Mouse (Mus musculus): ENCODE results near the gene Enpep. TPM values are rescaled to one million over a fixed set of nuclear protein-coding genes. Genes with fewer than 3 reads are reported as not detected.

The Enpep gene
- polyA plus RNA-seq, 1 experiment from 2014 or later, result 1.7 TPM

- no peak for ATAC-seq (ENCODE audit: low read depth)
- Histone ChIP-seq H3K9ac (replicated peaks; ENCODE audit: low read depth, low read length) (no peak overlapping the region), H3K4me1 (ENCODE audit: control insufficient read depth, insufficient read depth, low read length) (no peaks in the 10 kb centered on the region), H3K4me2 (ENCODE audit: low read depth, low read length) (no peak overlapping the region), H3K4me3 (ENCODE audit: low read depth, low read length) (no peak overlapping the region), H3K9me3 (ENCODE audit: control insufficient read depth, low read length) (no peaks in the 10 kb centered on the region), H3K36me3 (ENCODE audit: control insufficient read depth, insufficient read depth, low read length) (no peaks in the 10 kb centered on the region), H3K27ac (ENCODE audit: low read depth, low read length) (no peak overlapping the region), H3K27me3 (ENCODE audit: control insufficient read depth, insufficient read depth, low read length) (no peaks in the 10 kb centered on the region)
- WGBS, result 13% methylated on average over 3 of the region's 3 CpGs
Observed at GRCm38 (mm10) chr3:129303941-129304340, 28.6 kb downstream of the Enpep start.

GRCm38 (mm10) chr3:129299874-129300273 lies 32.6 kb downstream of the Enpep start:
- H3K36me3 ChIP-seq (ENCODE audit: control insufficient read depth, insufficient read depth, low read length), result no peaks in the 10 kb centered on the region
- no peaks in the 10 kb centered on the region for H3K9me3 ChIP-seq (ENCODE audit: control insufficient read depth, low read length)
- WGBS, result 79% methylated on average over 1 of the region's 1 CpGs
- no peaks in the 10 kb centered on the region for H3K4me1 ChIP-seq (ENCODE audit: control insufficient read depth, insufficient read depth, low read length)
- H3K9ac ChIP-seq (replicated peaks; ENCODE audit: low read depth, low read length), result no peak overlapping the region
- no peak overlapping the region for H3K4me2 ChIP-seq (ENCODE audit: low read depth, low read length)
- no peaks in the 10 kb centered on the region for H3K27me3 ChIP-seq (ENCODE audit: control insufficient read depth, insufficient read depth, low read length)
- H3K4me3 ChIP-seq (ENCODE audit: low read depth, low read length), result no peak overlapping the region
- ATAC-seq (ENCODE audit: low read depth), result peak; percentile 31; the same call in 1 of the 2 replicates
- no peak overlapping the region for H3K27ac ChIP-seq (ENCODE audit: low read depth, low read length)

GRCm38 (mm10) chr3:129298606-129299005 lies 33.9 kb downstream of the Enpep start:
- no peak for ATAC-seq (ENCODE audit: low read depth)
- Histone ChIP-seq H3K36me3 (ENCODE audit: control insufficient read depth, insufficient read depth, low read length) (no peaks in the 10 kb centered on the region), H3K4me3 (ENCODE audit: low read depth, low read length) (no peak overlapping the region), H3K9me3 (ENCODE audit: control insufficient read depth, low read length) (no peaks in the 10 kb centered on the region), H3K27ac (ENCODE audit: low read depth, low read length) (no peak overlapping the region), H3K9ac (replicated peaks; ENCODE audit: low read depth, low read length) (no peak overlapping the region), H3K4me1 (ENCODE audit: control insufficient read depth, insufficient read depth, low read length) (no peaks in the 10 kb centered on the region), H3K4me2 (ENCODE audit: low read depth, low read length) (no peak overlapping the region), H3K27me3 (ENCODE audit: control insufficient read depth, insufficient read depth, low read length) (no peaks in the 10 kb centered on the region)
- WGBS, result 88% methylated on average over 8 of the region's 8 CpGs

GRCm38 (mm10) chr3:129296994-129297393 lies 35.5 kb downstream of the Enpep start:
- no peak overlapping the region for H3K4me3 ChIP-seq (ENCODE audit: low read depth, low read length)
- H3K4me2 ChIP-seq (ENCODE audit: low read depth, low read length), result no peak overlapping the region
- no peak overlapping the region for H3K9ac ChIP-seq (replicated peaks; ENCODE audit: low read depth, low read length)
- no peak for ATAC-seq (ENCODE audit: low read depth)
- H3K27ac ChIP-seq (ENCODE audit: low read depth, low read length), result no peak overlapping the region
- WGBS, result 85% methylated on average over 5 of the region's 5 CpGs
- H3K4me1 ChIP-seq (ENCODE audit: control insufficient read depth, insufficient read depth, low read length), result no peaks in the 10 kb centered on the region
- H3K36me3 ChIP-seq (ENCODE audit: control insufficient read depth, insufficient read depth, low read length), result no peaks in the 10 kb centered on the region
- H3K9me3 ChIP-seq (ENCODE audit: control insufficient read depth, low read length), result no peaks in the 10 kb centered on the region
- H3K27me3 ChIP-seq (ENCODE audit: control insufficient read depth, insufficient read depth, low read length), result no peaks in the 10 kb centered on the region

- no peaks in the 10 kb centered on the region for H3K4me1 ChIP-seq (ENCODE audit: control insufficient read depth, insufficient read depth, low read length)
- H3K9me3 ChIP-seq (ENCODE audit: control insufficient read depth, low read length), result no peaks in the 10 kb centered on the region
- no peaks in the 10 kb centered on the region for H3K36me3 ChIP-seq (ENCODE audit: control insufficient read depth, insufficient read depth, low read length)
- no peaks in the 10 kb centered on the region for H3K27me3 ChIP-seq (ENCODE audit: control insufficient read depth, insufficient read depth, low read length)
- no peak overlapping the region for H3K9ac ChIP-seq (replicated peaks; ENCODE audit: low read depth, low read length)
- WGBS, result 56% methylated on average over 2 of the region's 2 CpGs
- H3K4me2 ChIP-seq (ENCODE audit: low read depth, low read length), result no peak overlapping the region
- H3K27ac ChIP-seq (ENCODE audit: low read depth, low read length), result no peak overlapping the region
- H3K4me3 ChIP-seq (ENCODE audit: low read depth, low read length), result no peak overlapping the region
- ATAC-seq (ENCODE audit: low read depth), result no peak
Observed at GRCm38 (mm10) chr3:129295883-129296282, 36.6 kb downstream of the Enpep start.

- H3K4me2 ChIP-seq (ENCODE audit: low read depth, low read length), result no peak overlapping the region
- H3K4me1 ChIP-seq (ENCODE audit: control insufficient read depth, insufficient read depth, low read length), result no peaks in the 10 kb centered on the region
- ATAC-seq (ENCODE audit: low read depth), result no peak
- no peaks in the 10 kb centered on the region for H3K27me3 ChIP-seq (ENCODE audit: control insufficient read depth, insufficient read depth, low read length)
- no peaks in the 10 kb centered on the region for H3K9me3 ChIP-seq (ENCODE audit: control insufficient read depth, low read length)
- no peaks in the 10 kb centered on the region for H3K36me3 ChIP-seq (ENCODE audit: control insufficient read depth, insufficient read depth, low read length)
- H3K9ac ChIP-seq (replicated peaks; ENCODE audit: low read depth, low read length), result no peak overlapping the region
- no peak overlapping the region for H3K27ac ChIP-seq (ENCODE audit: low read depth, low read length)
- H3K4me3 ChIP-seq (ENCODE audit: low read depth, low read length), result no peak overlapping the region
- 81% methylated on average over 8 of the region's 8 CpGs for WGBS
Observed at GRCm38 (mm10) chr3:129289536-129289935, 43.0 kb downstream of the Enpep start.

GRCm38 (mm10) chr3:129287140-129287539 lies 45.4 kb downstream of the Enpep start:
- 88% methylated on average over 8 of the region's 8 CpGs for WGBS

GRCm38 (mm10) chr3:129286426-129286825 lies 46.1 kb downstream of the Enpep start:
- Histone ChIP-seq H3K9ac (replicated peaks; ENCODE audit: low read depth, low read length) (no peak overlapping the region), H3K4me3 (ENCODE audit: low read depth, low read length) (no peak overlapping the region), H3K4me1 (ENCODE audit: control insufficient read depth, insufficient read depth, low read length) (no peaks in the 10 kb centered on the region), H3K36me3 (ENCODE audit: control insufficient read depth, insufficient read depth, low read length) (no peaks in the 10 kb centered on the region), H3K27me3 (ENCODE audit: control insufficient read depth, insufficient read depth, low read length) (no peaks in the 10 kb centered on the region), H3K4me2 (ENCODE audit: low read depth, low read length) (no peak overlapping the region), H3K9me3 (ENCODE audit: control insufficient read depth, low read length) (no peaks in the 10 kb centered on the region), H3K27ac (ENCODE audit: low read depth, low read length) (no peak overlapping the region)
- WGBS, result 79% methylated on average over 7 of the region's 7 CpGs
- no peak for ATAC-seq (ENCODE audit: low read depth)

More at GRCm38 (mm10) chr3:129287140-129287539, 45.4 kb downstream of the Enpep start:
- H3K4me2 ChIP-seq (ENCODE audit: low read depth, low read length), result no peak overlapping the region
- no peak overlapping the region for H3K9ac ChIP-seq (replicated peaks; ENCODE audit: low read depth, low read length)
- ATAC-seq (ENCODE audit: low read depth), result no peak
- H3K4me1 ChIP-seq (ENCODE audit: control insufficient read depth, insufficient read depth, low read length), result no peaks in the 10 kb centered on the region
- H3K4me3 ChIP-seq (ENCODE audit: low read depth, low read length), result no peak overlapping the region
- no peak overlapping the region for H3K27ac ChIP-seq (ENCODE audit: low read depth, low read length)
- H3K9me3 ChIP-seq (ENCODE audit: control insufficient read depth, low read length), result no peaks in the 10 kb centered on the region
- H3K27me3 ChIP-seq (ENCODE audit: control insufficient read depth, insufficient read depth, low read length), result no peaks in the 10 kb centered on the region
- H3K36me3 ChIP-seq (ENCODE audit: control insufficient read depth, insufficient read depth, low read length), result no peaks in the 10 kb centered on the region

- Histone ChIP-seq H3K4me2 (ENCODE audit: low read depth, low read length) (no peak overlapping the region), H3K9me3 (ENCODE audit: control insufficient read depth, low read length) (no peaks in the 10 kb centered on the region), H3K27me3 (ENCODE audit: control insufficient read depth, insufficient read depth, low read length) (no peaks in the 10 kb centered on the region), H3K27ac (ENCODE audit: low read depth, low read length) (no peak overlapping the region), H3K9ac (replicated peaks; ENCODE audit: low read depth, low read length) (no peak overlapping the region), H3K36me3 (ENCODE audit: control insufficient read depth, insufficient read depth, low read length) (no peaks in the 10 kb centered on the region), H3K4me1 (ENCODE audit: control insufficient read depth, insufficient read depth, low read length) (no peaks in the 10 kb centered on the region), H3K4me3 (ENCODE audit: low read depth, low read length) (no peak overlapping the region)
- ATAC-seq (ENCODE audit: low read depth), result no peak
- WGBS, result 87% methylated on average over 5 of the region's 5 CpGs
Observed at GRCm38 (mm10) chr3:129284326-129284725, 48.2 kb downstream of the Enpep start.

- Histone ChIP-seq H3K4me3 (ENCODE audit: low read depth, low read length) (no peak overlapping the region), H3K9me3 (ENCODE audit: control insufficient read depth, low read length) (no peaks in the 10 kb centered on the region), H3K27me3 (ENCODE audit: control insufficient read depth, insufficient read depth, low read length) (no peaks in the 10 kb centered on the region), H3K9ac (replicated peaks; ENCODE audit: low read depth, low read length) (no peak overlapping the region), H3K4me1 (ENCODE audit: control insufficient read depth, insufficient read depth, low read length) (no peaks in the 10 kb centered on the region), H3K27ac (ENCODE audit: low read depth, low read length) (no peak overlapping the region), H3K4me2 (ENCODE audit: low read depth, low read length) (no peak overlapping the region), H3K36me3 (ENCODE audit: control insufficient read depth, insufficient read depth, low read length) (no peaks in the 10 kb centered on the region)
- no peak for ATAC-seq (ENCODE audit: low read depth)
- 94% methylated on average over 8 of the region's 8 CpGs for WGBS
Observed at GRCm38 (mm10) chr3:129279441-129279840, 53.1 kb downstream of the Enpep start.
